Mouse (Mus musculus) erythroblast, embryonic 14.5 days (primary cell): ENCODE results near the gene Gm498.

Experiments used
- GATA1 ChIP-seq: IDR thresholded peaks from 2 replicates; pipeline ENCODE4 v1.6.1; 2012; ENCODE audit warnings: low read length, inconsistent platforms, mixed read lengths
- TAL1 ChIP-seq: IDR thresholded peaks from 3 replicates; pipeline ENCODE4 v1.6.1; 2012; ENCODE audit warnings: low read length, inconsistent platforms, mixed read lengths

DNA sequence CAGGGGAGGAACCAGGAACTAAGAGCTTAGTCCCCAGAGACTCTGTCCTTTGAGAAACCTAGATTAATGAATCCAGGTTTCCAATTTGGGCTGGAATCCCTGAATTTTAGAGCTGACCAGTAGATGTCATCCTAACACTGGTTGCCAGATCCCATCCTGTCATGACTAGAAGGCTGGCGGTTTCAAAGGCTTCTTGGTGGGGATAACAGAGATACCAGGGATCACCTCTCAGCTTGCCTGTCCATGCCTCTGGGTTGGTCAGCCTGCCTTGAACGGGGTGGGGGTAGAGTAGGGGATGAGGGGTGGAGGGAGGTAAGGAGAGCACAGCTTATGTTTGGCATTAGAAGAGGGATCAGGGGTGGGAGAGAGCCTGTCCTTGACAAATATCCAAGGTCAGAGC lies 34.0 kb downstream of the Gm498 start:
- no peak for TF ChIP-seq GATA1
- no peak for TF ChIP-seq TAL1
